Mouse (Mus musculus): ENCODE results near the gene Rmnd1.
A peak's percentile ranks its signal among the peaks of the same experiment; 100 is the strongest.
"Not testable (repeated sequence)": the region's sequence is repeated elsewhere in the genome, so short reads cannot be mapped to it uniquely, and the experiment has no call there.

Gene Rmnd1

GRCm38 (mm10) chr10:4432123-4432931, at the start of gene Rmnd1, which contains the start of gene Armt1:
Gene Rmnd1 (minus strand): TSS chr10:4432388.
Gene Armt1 (plus strand): TSS chr10:4432467.
- DNase-seq (ENCODE audit: low read depth, low spot score): peak; percentile 80

- DNase-seq (ENCODE audit: low read depth, low spot score): no peak
Observed at GRCm38 (mm10) chr10:4481695-4482094, 49.5 kb upstream of the Rmnd1 start.

- DNase-seq (ENCODE audit: low read depth, low spot score): no peak
Observed at GRCm38 (mm10) chr10:4480929-4481328, 48.7 kb upstream of the Rmnd1 start.

GRCm38 (mm10) chr10:4476604-4477003, 44.4 kb upstream of the Rmnd1 start:
- no peak for DNase-seq (ENCODE audit: low read depth, low spot score)

GRCm38 (mm10) chr10:4475431-4475830, 43.2 kb upstream of the Rmnd1 start:
- no peak for DNase-seq (ENCODE audit: low read depth, low spot score)

- no peak for DNase-seq (ENCODE audit: low read depth, low spot score)
Observed at GRCm38 (mm10) chr10:4473591-4473993, 41.4 kb upstream of the Rmnd1 start.

- DNase-seq (ENCODE audit: low read depth, low spot score): no peak
Observed at GRCm38 (mm10) chr10:4469406-4469805, 37.2 kb upstream of the Rmnd1 start.

GRCm38 (mm10) chr10:4465799-4466198, 33.6 kb upstream of the Rmnd1 start:
- DNase-seq (ENCODE audit: low read depth, low spot score): no peak

GRCm38 (mm10) chr10:4460201-4460600, 28.0 kb upstream of the Rmnd1 start:
- DNase-seq (ENCODE audit: low read depth, low spot score): no peak

GRCm38 (mm10) chr10:4456409-4456808, 24.2 kb upstream of the Rmnd1 start:
- DNase-seq (ENCODE audit: low read depth, low spot score): no peak

- DNase-seq (ENCODE audit: low read depth, low spot score): no peak
Observed at GRCm38 (mm10) chr10:4435416-4435815, 3.2 kb upstream of the Rmnd1 start.

- not testable (repeated sequence) for DNase-seq (ENCODE audit: low read depth, low spot score)
Observed at GRCm38 (mm10) chr10:4433871-4434270, 1.7 kb upstream of the Rmnd1 start.

- no peak for DNase-seq (ENCODE audit: low read depth, low spot score)
Observed at GRCm38 (mm10) chr10:4432996-4433755, 988 bp upstream of the Rmnd1 start.

- DNase-seq (ENCODE audit: low read depth, low spot score): no peak
Observed at GRCm38 (mm10) chr10:4431746-4432122, 454 bp downstream of the Rmnd1 start.

GRCm38 (mm10) chr10:4430826-4431225, 1.4 kb downstream of the Rmnd1 start:
- DNase-seq (ENCODE audit: low read depth, low spot score): no peak

- no peak for DNase-seq (ENCODE audit: low read depth, low spot score)
Observed at GRCm38 (mm10) chr10:4430399-4430798, 1.8 kb downstream of the Rmnd1 start.

- no peak for DNase-seq (ENCODE audit: low read depth, low spot score)
Observed at GRCm38 (mm10) chr10:4425245-4425644, 6.9 kb downstream of the Rmnd1 start.

GRCm38 (mm10) chr10:4407191-4407590, 25.0 kb downstream of the Rmnd1 start:
- no peak for DNase-seq (ENCODE audit: low read depth, low spot score)

- DNase-seq (ENCODE audit: low read depth, low spot score): no peak
Observed at GRCm38 (mm10) chr10:4405511-4405910, 26.7 kb downstream of the Rmnd1 start.

GRCm38 (mm10) chr10:4404895-4405491, 27.2 kb downstream of the Rmnd1 start:
- no peak for DNase-seq (ENCODE audit: low read depth, low spot score)

- DNase-seq (ENCODE audit: low read depth, low spot score): no peak
Observed at GRCm38 (mm10) chr10:4398058-4398457, 34.1 kb downstream of the Rmnd1 start.

GRCm38 (mm10) chr10:4395321-4395720, 36.9 kb downstream of the Rmnd1 start:
- no peak for DNase-seq (ENCODE audit: low read depth, low spot score)

All from WW6 (cell line).